Mouse (Mus musculus) G1E (cell line): ENCODE measurements around the gene Cck.

Experiments used
- CTCF ChIP-seq: IDR thresholded peaks from 2 replicates; pipeline ENCODE4 v1.5.1; 2012; ENCODE audit warnings: low read depth, low read length, inconsistent platforms, mixed read lengths
- GATA1 ChIP-seq: IDR thresholded peaks from 2 replicates; pipeline ENCODE4 v1.6.1; 2012; ENCODE audit warnings: borderline replicate concordance, low read length, inconsistent platforms, mixed read lengths
- GATA2 ChIP-seq: IDR thresholded peaks from 2 replicates; pipeline ENCODE4 v1.6.1; 2012; ENCODE audit warnings: low read depth, low read length, inconsistent platforms, borderline replicate concordance
- POLR2AphosphoS5 ChIP-seq: IDR thresholded peaks from 2 replicates; pipeline ENCODE4 v1.6.1; 2012; ENCODE audit warnings: low read depth, low read length, inconsistent platforms; ENCODE audit not compliant: insufficient replicate concordance
- TAL1 ChIP-seq: conservative IDR thresholded peaks from 2 replicates; pipeline ENCODE4 v1.6.1; 2012; ENCODE audit warnings: low read depth, low read length, inconsistent platforms, mixed read lengths

GRCm38 (mm10) chr9:121541530-121541929 lies 46.0 kb upstream of the Cck start:
- TF ChIP-seq CTCF: no peak
- no peak for TF ChIP-seq GATA1
- TF ChIP-seq TAL1: no peak
- TF ChIP-seq POLR2AphosphoS5: no peak
- no peak for TF ChIP-seq GATA2
